Mouse (Mus musculus) hindlimb bud, embryonic 11.5 days (tissue): ENCODE measurements around the gene Gm17361.
"Not testable (repeated sequence)": the region's sequence is repeated elsewhere in the genome, so short reads cannot be mapped to it uniquely, and the experiment has no call there.

Experiments used
- DNase-seq: peaks from one replicate; pipeline ENCODE4 v3.0.0-alpha.2; 2012; ENCODE audit warnings: low read depth, low spot score; ENCODE audit errors: extremely low spot score

Gm17361 gene

GRCm38 (mm10) chrX:125003863-125004262 is at the start of gene Gm17361:
Gene Gm17361 (plus strand): TSS chrX:125004163.
- not testable (repeated sequence) for DNase-seq
